Mouse (Mus musculus) MEL (cell line): ENCODE results near the gene Nmb.
"Not testable (repeated sequence)": the region's sequence is repeated elsewhere in the genome, so short reads cannot be mapped to it uniquely, and the experiment has no call there.

ENCODE experiments used
- CTCF ChIP-seq, 3 experiments: IDR thresholded peaks in 2 of 3; conservative IDR thresholded peaks in 1 of 3; 2 replicates each; pipeline ENCODE4 v1.5.1; 2011 to 2012; ENCODE audit warnings: low read length in 3 of 3, low read depth in 2 of 3, mild to moderate bottlenecking in 2 of 3, improper control_type of control experiment in 1 of 3, inconsistent platforms in 1 of 3, mixed read lengths in 1 of 3, moderate library complexity in 1 of 3; ENCODE audit not compliant: control insufficient read depth in 1 of 3, insufficient read depth in 1 of 3, poor library complexity in 1 of 3, severe bottlenecking in 1 of 3
- EP300 ChIP-seq, 2 experiments: IDR thresholded peaks; 2 replicates each; pipeline ENCODE4 v1.6.1; 2011; ENCODE audit warnings: improper control_type of control experiment in 2 of 2, low read length in 2 of 2, low read depth in 1 of 2, mild to moderate bottlenecking in 1 of 2
- GATA1 ChIP-seq: IDR thresholded peaks from 2 replicates; pipeline ENCODE4 v1.6.1; 2011; ENCODE audit warnings: low read depth, low read length, improper control_type of control experiment
- HCFC1 ChIP-seq: IDR thresholded peaks from 2 replicates; pipeline ENCODE4 v1.6.1; 2012; ENCODE audit warnings: low read depth, mild to moderate bottlenecking, inconsistent platforms, low read length, improper control_type of control experiment, moderate library complexity
- JUND ChIP-seq: IDR thresholded peaks from 2 replicates; pipeline ENCODE4 v1.6.1; 2011; ENCODE audit warnings: low read depth, mild to moderate bottlenecking, improper control_type of control experiment, low read length
- MAX ChIP-seq: IDR thresholded peaks from 2 replicates; pipeline ENCODE4 v1.6.1; 2011; ENCODE audit warnings: low read length, improper control_type of control experiment
- MAZ ChIP-seq: IDR thresholded peaks from 2 replicates; pipeline ENCODE4 v1.6.1; 2012; ENCODE audit warnings: low read depth, mild to moderate bottlenecking, inconsistent platforms, low read length, improper control_type of control experiment
- MYC ChIP-seq: IDR thresholded peaks from 2 replicates; pipeline ENCODE4 v1.6.1; 2011; ENCODE audit warnings: low read depth, mild to moderate bottlenecking, low read length, improper control_type of control experiment, moderate library complexity
- NRF1 ChIP-seq: IDR thresholded peaks from 2 replicates; pipeline ENCODE4 v1.6.1; 2014; ENCODE audit warnings: low read depth, mild to moderate bottlenecking, inconsistent platforms, low read length, improper control_type of control experiment, moderate library complexity; ENCODE audit not compliant: poor library complexity, insufficient read depth, severe bottlenecking
- POLR2A ChIP-seq, 2 experiments: IDR thresholded peaks; 2 replicates each; pipeline ENCODE4 v1.6.1; 2011 to 2012; ENCODE audit warnings: low read length in 2 of 2, mild to moderate bottlenecking in 2 of 2, control low read depth in 1 of 2, improper control_type of control experiment in 1 of 2, low read depth in 1 of 2, moderate library complexity in 1 of 2; ENCODE audit not compliant: control insufficient read depth in 1 of 2, insufficient read depth in 1 of 2, poor library complexity in 1 of 2
- USF1 ChIP-seq: IDR thresholded peaks from 2 replicates; pipeline ENCODE4 v1.6.1; 2014; ENCODE audit warnings: low read depth, mild to moderate bottlenecking, inconsistent platforms, low read length, improper control_type of control experiment, moderate library complexity
- ZNF384 ChIP-seq: IDR thresholded peaks from 2 replicates; pipeline ENCODE4 v1.6.1; 2012; ENCODE audit warnings: low read depth, mild to moderate bottlenecking, inconsistent platforms, low read length, improper control_type of control experiment

DNA sequence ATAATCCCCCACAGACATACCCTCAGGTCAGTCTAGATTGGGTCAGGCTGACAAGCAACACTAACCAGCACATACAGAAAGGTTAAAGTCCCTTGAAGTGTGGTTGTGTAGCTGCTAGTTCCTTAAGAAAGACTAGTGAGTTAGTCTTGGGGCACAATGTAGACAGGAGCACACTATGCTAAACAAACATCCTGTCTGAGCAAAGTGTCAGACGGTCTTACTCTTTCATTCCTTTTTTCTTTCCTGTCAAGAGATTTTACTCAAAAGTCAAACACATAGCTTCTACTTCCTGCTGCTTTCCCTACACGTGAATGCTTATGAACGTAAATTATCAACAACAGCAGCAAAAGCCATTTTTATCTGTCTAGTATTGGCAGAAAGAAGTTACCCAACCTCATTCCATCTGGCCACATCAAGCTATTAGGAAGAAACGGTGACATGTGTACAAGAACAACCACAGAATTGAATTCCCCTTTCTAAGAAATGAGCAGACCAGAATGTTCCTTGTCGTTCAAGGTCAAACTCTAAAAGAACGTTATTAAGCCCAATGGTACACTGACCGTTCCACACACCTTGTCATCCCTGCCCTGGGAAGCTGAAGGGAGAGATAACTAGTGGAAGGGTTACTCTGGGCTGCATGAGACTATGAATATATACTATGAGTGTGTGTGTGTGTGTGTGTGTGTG is 31.9 kb upstream of the Nmb start:
- TF ChIP-seq EP300 (IDR thresholded peaks at IDR 0.05; ENCODE audit: low read depth in 1 of 2, low read length in 2 of 2); GATA1; MYC; USF1; MAX; CTCF (IDR thresholded peaks at IDR 0.05 in 2 of 3, conservative IDR thresholded peaks at IDR 0.05 in 1 of 3; ENCODE audit: control insufficient read depth in 1 of 3, insufficient read depth in 1 of 3, low read depth in 2 of 3, low read length in 3 of 3, poor library complexity in 1 of 3, severe bottlenecking in 1 of 3); JUND; POLR2A (IDR thresholded peaks at IDR 0.05; ENCODE audit: control insufficient read depth in 1 of 2, insufficient read depth in 1 of 2, low read depth in 1 of 2, low read length in 2 of 2, poor library complexity in 1 of 2); ZNF384; HCFC1; MAZ; NRF1: not testable (repeated sequence)
